Mouse (Mus musculus) adrenal gland, postnatal 36 days (tissue): ENCODE results near the gene Stpg2. TPM values are rescaled to one million over a fixed set of nuclear protein-coding genes. Genes with fewer than 3 reads are reported as not detected.
"Not testable (repeated sequence)": the region's sequence is repeated elsewhere in the genome, so short reads cannot be mapped to it uniquely, and the experiment has no call there.

Experiments
- DNase-seq, 2 experiments: peaks; one replicate each; pipeline ENCODE4 v3.0.0; 2021; ENCODE audit warnings: mixed read lengths in 1 of 2
- total RNA-seq, 2 experiments: library from RNA; stranded (reverse); gene quantifications; 2 replicates each; pipeline ENCODE4 v1.2.3; 2021

Gene Stpg2
- total RNA-seq, 2 experiments from 2014 or later, result 0.16 to 0.23 TPM

- no peak for DNase-seq
Observed at GRCm38 (mm10) chr3:139419142-139419541, 213.6 kb downstream of the Stpg2 start.

- no peak for DNase-seq
Observed at GRCm38 (mm10) chr3:139442170-139442569, 236.7 kb downstream of the Stpg2 start.

- DNase-seq, result no peak
Observed at GRCm38 (mm10) chr3:139495939-139496338, 290.4 kb downstream of the Stpg2 start.

- DNase-seq, result no peak
Observed at GRCm38 (mm10) chr3:139502216-139502615, 296.7 kb downstream of the Stpg2 start.

GRCm38 (mm10) chr3:139509275-139509985, 303.9 kb downstream of the Stpg2 start:
- DNase-seq, result no peak

- DNase-seq, result no peak
Observed at GRCm38 (mm10) chr3:139578496-139578895, 373.0 kb downstream of the Stpg2 start.

- no peak for DNase-seq
Observed at GRCm38 (mm10) chr3:139581298-139581697, 375.8 kb downstream of the Stpg2 start.

- DNase-seq, result no peak
Observed at GRCm38 (mm10) chr3:139599508-139599907, 394.0 kb downstream of the Stpg2 start.

GRCm38 (mm10) chr3:139608267-139608666, 402.8 kb downstream of the Stpg2 start:
- not testable (repeated sequence) for DNase-seq

- no peak for DNase-seq
Observed at GRCm38 (mm10) chr3:139614641-139615040, 409.1 kb downstream of the Stpg2 start.

- no peak for DNase-seq
Observed at GRCm38 (mm10) chr3:139615791-139616190, 410.3 kb downstream of the Stpg2 start.

- no peak for DNase-seq
Observed at GRCm38 (mm10) chr3:139637887-139638286, 432.4 kb downstream of the Stpg2 start.

- DNase-seq, result no peak
Observed at GRCm38 (mm10) chr3:139651505-139651904, 446.0 kb downstream of the Stpg2 start.

GRCm38 (mm10) chr3:139659416-139659815, 453.9 kb downstream of the Stpg2 start:
- DNase-seq, result no peak

- no peak for DNase-seq
Observed at GRCm38 (mm10) chr3:139662241-139662640, 456.7 kb downstream of the Stpg2 start.

GRCm38 (mm10) chr3:139663712-139664245, 458.3 kb downstream of the Stpg2 start:
- no peak for DNase-seq

GRCm38 (mm10) chr3:139665047-139665446, 459.6 kb downstream of the Stpg2 start:
- DNase-seq, result no peak

- DNase-seq, result no peak
Observed at GRCm38 (mm10) chr3:139676192-139676591, 470.7 kb downstream of the Stpg2 start.

- no peak for DNase-seq
Observed at GRCm38 (mm10) chr3:139676723-139677122, 471.2 kb downstream of the Stpg2 start.

- DNase-seq, result not testable (repeated sequence)
Observed at GRCm38 (mm10) chr3:139704238-139704637, 498.7 kb downstream of the Stpg2 start.

- DNase-seq, result not testable (repeated sequence)
Observed at GRCm38 (mm10) chr3:139707396-139707795, 501.9 kb downstream of the Stpg2 start.

- DNase-seq, result no peak
Observed at GRCm38 (mm10) chr3:139709794-139710193, 504.3 kb downstream of the Stpg2 start.

GRCm38 (mm10) chr3:139728751-139729150, 523.3 kb downstream of the Stpg2 start:
- DNase-seq, result no peak

GRCm38 (mm10) chr3:139729248-139729647, 523.8 kb downstream of the Stpg2 start:
- DNase-seq, result no peak
